Mouse (Mus musculus) midbrain, embryonic 14.5 days (tissue): ENCODE measurements around the gene Ube2d3. TPM values are rescaled to one million over a fixed set of nuclear protein-coding genes. Genes with fewer than 3 reads are reported as not detected.
"Not testable (repeated sequence)": the region's sequence is repeated elsewhere in the genome, so short reads cannot be mapped to it uniquely, and the experiment has no call there.

Experiments used
- ATAC-seq: fragments of 200-750 bp; cut with Nextera tagmentation; 2 replicates; pipeline ENCODE4 v1.8.0; 2017; ENCODE audit warnings: moderate number of reproducible peaks, moderate library complexity; ENCODE audit not compliant: low FRiP score, low TSS enrichment
- DNase-seq: peaks from one replicate; pipeline ENCODE4 v3.0.0-alpha.2; 2015
- H3K27ac ChIP-seq: fragments of 300-500 bp; sonication (generic); replicated peaks from 2 replicates; pipeline ENCODE4 v1.5.1; 2014; ENCODE audit warnings: mild to moderate bottlenecking, low read depth, low read length, moderate library complexity
- H3K27me3 ChIP-seq: fragments of 300-500 bp; sonication (generic); 2 replicates; pipeline ENCODE4 v1.6.1; 2014; ENCODE audit warnings: low read length, control low read depth, mixed read lengths; ENCODE audit not compliant: control insufficient read depth, insufficient read depth
- H3K36me3 ChIP-seq: fragments of 300-500 bp; sonication (generic); 2 replicates; pipeline ENCODE4 v1.6.1; 2014; ENCODE audit warnings: low read length, control low read depth; ENCODE audit not compliant: control insufficient read depth, insufficient read depth
- H3K4me1 ChIP-seq: fragments of 300-500 bp; sonication (generic); 2 replicates; pipeline ENCODE4 v1.6.1; 2014; ENCODE audit warnings: mild to moderate bottlenecking, antibody characterized with exemption, low read length, control low read depth; ENCODE audit not compliant: control insufficient read depth, insufficient read depth
- H3K4me2 ChIP-seq: fragments of 300-500 bp; sonication (generic); 2 replicates; pipeline ENCODE4 v1.6.1; 2014; ENCODE audit warnings: mild to moderate bottlenecking, low read length, moderate library complexity
- H3K4me3 ChIP-seq: fragments of 300-500 bp; sonication (generic); replicated peaks from 2 replicates; pipeline ENCODE4 v1.5.1; 2014; ENCODE audit warnings: low read depth, low read length
- H3K9ac ChIP-seq: fragments of 300-500 bp; sonication (generic); replicated peaks from 2 replicates; pipeline ENCODE4 v1.6.1; 2014; ENCODE audit warnings: mild to moderate bottlenecking, low read length, moderate library complexity
- H3K9me3 ChIP-seq: fragments of 300-500 bp; sonication (generic); 2 replicates; pipeline ENCODE4 v1.6.1; 2016; ENCODE audit warnings: low read length, control low read depth, mixed read lengths; ENCODE audit not compliant: control insufficient read depth
- WGBS: fragments of 180-500 bp; shearing (Covaris S2); extraction: QIAGEN DNeasy Blood & Tissue Kit; methylation state at CpG from one replicate; pipeline ENCODE4 v1.1.7; 2014; 5-methylcytosine and 5-hydroxymethylcytosine counted together
- polyA plus RNA-seq: library from polyadenylated mRNA; unstranded; fragments of >200 nt; fragmentation: Nextera tagmentation; extraction: Ambion mirVana; gene quantifications from 2 replicates; pipeline ENCODE4 v1.2.1, GENCODE M21; 2014

Gene Ube2d3
- polyA plus RNA-seq, 1 experiment from 2014 or later, result 443 TPM

DNA sequence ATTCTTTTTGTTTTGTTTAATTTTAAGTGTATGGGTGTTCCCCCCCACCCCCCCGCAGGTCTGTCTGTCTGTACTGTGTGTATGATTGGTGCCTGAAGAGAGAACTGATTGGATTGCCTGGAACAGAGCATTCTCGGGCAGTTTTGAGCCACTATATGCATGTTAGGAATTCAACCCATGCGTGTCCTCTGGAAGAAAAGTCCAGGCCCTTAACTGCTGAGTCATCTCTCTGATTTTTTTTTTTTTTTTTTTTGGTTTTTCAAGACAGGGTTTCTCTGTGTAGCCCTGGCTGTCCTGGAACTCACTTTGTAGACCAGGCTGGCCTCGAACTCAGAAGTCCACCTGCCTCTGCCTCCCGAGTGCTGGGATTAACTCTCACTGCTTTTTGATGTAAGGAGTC lies 41.1 kb downstream of the Ube2d3 start:
- H3K27ac ChIP-seq, H3K4me1 ChIP-seq, H3K4me3 ChIP-seq, DNase-seq, H3K4me2 ChIP-seq, H3K9ac ChIP-seq, H3K36me3 ChIP-seq, H3K9me3 ChIP-seq, ATAC-seq, H3K27me3 ChIP-seq: not testable (repeated sequence)
- WGBS, result 84% methylated on average over 5 of the region's 5 CpGs

DNA sequence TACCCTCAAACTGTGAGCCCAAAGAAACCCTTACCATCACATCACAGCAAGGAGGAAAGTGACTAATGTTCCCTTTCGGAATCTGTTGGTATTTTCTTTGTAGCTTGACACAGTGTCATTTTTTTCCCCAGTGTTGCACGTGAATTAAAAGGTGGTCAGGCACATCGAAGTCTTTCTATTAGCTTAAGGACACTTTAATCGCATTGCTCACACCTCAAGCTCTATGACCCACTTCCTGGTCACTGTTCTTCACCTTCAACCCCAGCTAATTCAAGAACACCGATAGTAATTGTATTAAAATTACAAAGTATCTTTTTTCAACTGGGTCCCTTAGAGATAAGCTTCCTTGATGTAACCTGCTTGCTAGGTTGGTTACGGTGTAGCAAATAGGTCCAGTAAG lies 42.8 kb downstream of the Ube2d3 start:
- Histone ChIP-seq H3K4me2 (no peak overlapping the region), H3K27me3 (no peaks in the 10 kb centered on the region), H3K4me1 (no peaks in the 10 kb centered on the region), H3K36me3 (no peaks in the 10 kb centered on the region), H3K4me3 (no peak overlapping the region), H3K9me3 (no peaks in the 10 kb centered on the region), H3K9ac (no peak overlapping the region), H3K27ac (no peak overlapping the region)
- DNase-seq, result no peak
- no peak for ATAC-seq
- 89% methylated on average over 6 of the region's 6 CpGs for WGBS

DNA sequence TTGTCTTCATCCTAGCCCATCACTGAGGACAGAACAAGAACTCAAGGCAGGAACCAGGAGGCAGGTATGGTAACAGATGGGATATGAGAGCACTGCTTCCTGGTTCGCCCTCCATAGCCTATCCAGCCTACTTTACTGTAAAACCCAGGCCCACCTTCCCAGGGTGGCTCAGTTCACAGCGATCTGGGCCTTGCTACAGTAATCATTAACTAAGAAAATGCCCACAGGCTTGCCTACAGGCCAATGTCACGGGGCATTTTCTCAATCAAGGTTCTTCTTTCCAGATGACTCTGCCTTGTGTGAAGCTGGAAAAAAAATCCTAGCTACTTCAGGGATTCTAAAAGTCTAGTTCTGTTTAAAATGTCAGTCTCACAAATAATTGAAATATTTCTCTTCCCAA lies 43.7 kb downstream of the Ube2d3 start:
- no peak for DNase-seq
- no peaks in the 10 kb centered on the region for H3K36me3 ChIP-seq
- no peaks in the 10 kb centered on the region for H3K9me3 ChIP-seq
- H3K27me3 ChIP-seq, result no peaks in the 10 kb centered on the region
- no peak overlapping the region for H3K4me3 ChIP-seq
- no peak overlapping the region for H3K4me2 ChIP-seq
- no peak overlapping the region for H3K27ac ChIP-seq
- 80% methylated on average over 3 of the region's 3 CpGs for WGBS
- no peak overlapping the region for H3K9ac ChIP-seq
- no peak for ATAC-seq
- no peaks in the 10 kb centered on the region for H3K4me1 ChIP-seq

- H3K9me3 ChIP-seq, H3K9ac ChIP-seq, H3K4me1 ChIP-seq, H3K36me3 ChIP-seq, H3K27me3 ChIP-seq, DNase-seq, ATAC-seq, H3K27ac ChIP-seq: not testable (repeated sequence)
- Histone ChIP-seq H3K4me3 (peak overlapping the region; percentile 66), H3K4me2 (peak overlapping the region; percentile 97)
- 92% methylated on average over 15 of the region's 15 CpGs for WGBS
Observed at GRCm38 (mm10) chr3:135484650-135485049, 46.7 kb downstream of the Ube2d3 start.

DNA sequence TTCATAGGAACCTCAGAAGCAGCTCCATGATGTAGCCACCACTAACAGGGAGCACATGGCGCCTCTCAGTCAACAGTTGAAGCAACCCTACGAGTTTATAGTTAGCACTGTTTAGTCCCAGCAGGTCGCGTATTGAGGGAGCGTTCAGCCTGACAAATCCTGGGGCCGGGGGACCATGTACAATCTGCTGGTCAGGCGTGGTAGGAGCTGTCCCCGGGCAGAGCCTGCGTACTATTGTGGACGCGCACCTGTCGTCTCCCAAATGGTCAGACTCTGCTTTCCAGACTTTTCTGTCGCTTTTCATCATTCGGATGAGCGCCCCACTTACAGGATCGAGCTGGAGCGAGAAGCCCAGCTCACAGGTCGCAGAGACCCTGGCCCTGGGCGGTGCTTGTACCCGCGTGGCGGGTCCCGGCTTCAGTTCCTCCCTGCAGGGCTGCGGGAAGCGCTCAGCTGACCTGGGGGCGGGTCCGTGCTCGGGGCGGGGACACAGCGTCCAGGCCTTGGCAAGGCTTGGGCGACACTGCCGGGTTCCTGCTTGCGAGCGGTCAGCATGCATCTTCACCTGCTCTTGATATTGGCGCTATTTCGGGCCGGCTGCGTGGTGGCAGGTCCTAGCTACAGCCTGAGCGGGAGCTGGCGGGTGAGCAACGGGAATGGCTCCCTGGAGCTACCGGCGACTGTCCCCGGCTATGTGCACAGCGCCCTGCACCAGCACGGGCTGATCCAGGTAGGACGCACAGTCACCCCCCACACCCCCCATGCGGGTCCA lies 47.4 kb downstream of the Ube2d3 start, which contains the start of gene Manba:
Gene Manba, plus strand, starts transcription at position 484 of the 772 bp plus-strand sequence.
- Histone ChIP-seq H3K4me2 (peak within 1 kb of the TSS; percentile 97), H3K9me3 (no peaks in the 10 kb centered on the region), H3K27me3 (no peaks in the 10 kb centered on the region), H3K4me3 (peak within 1 kb of the TSS; percentile 66), H3K9ac (peak within 1 kb of the TSS; percentile 66), H3K36me3 (no peaks in the 10 kb centered on the region), H3K27ac (peak within 1 kb of the TSS; percentile 20; the same call in 1 of the 2 replicates), H3K4me1 (no peaks in the 10 kb centered on the region)
- DNase-seq, result peak; percentile 76
- 2% methylated on average over 48 of the region's 48 CpGs for WGBS
- ATAC-seq, result peak; percentile 90

DNA sequence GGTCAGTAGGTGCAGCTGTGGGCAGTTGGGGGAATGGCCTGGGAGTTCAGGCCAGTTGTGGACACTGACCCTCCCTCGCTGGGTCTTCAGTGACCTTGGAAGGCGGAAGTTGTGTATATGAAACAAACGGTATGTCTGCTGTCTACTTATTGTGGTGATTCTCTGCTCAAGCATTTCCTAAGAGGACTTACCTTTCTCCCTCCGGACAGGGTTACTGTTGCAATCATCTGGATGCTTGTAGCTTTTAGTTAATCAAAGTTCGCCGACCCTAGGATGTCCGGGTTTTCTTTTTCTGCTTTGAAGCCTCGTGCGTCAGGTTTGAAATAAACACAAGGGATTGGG lies 47.9 kb downstream of the Ube2d3 start:
- Histone ChIP-seq H3K9ac (peak overlapping the region; percentile 66), H3K4me1 (no peaks in the 10 kb centered on the region), H3K36me3 (no peaks in the 10 kb centered on the region), H3K9me3 (no peaks in the 10 kb centered on the region), H3K27ac (no peak overlapping the region), H3K4me2 (peak overlapping the region; percentile 97), H3K27me3 (no peaks in the 10 kb centered on the region), H3K4me3 (peak overlapping the region; percentile 66)
- ATAC-seq (no peak), DNase-seq (peak; percentile 24)
- WGBS, result 14% methylated on average over 9 of the region's 9 CpGs

- WGBS, result 72% methylated on average over 5 of the region's 5 CpGs
- Histone ChIP-seq H3K4me3 (no peak overlapping the region), H3K27me3 (no peaks in the 10 kb centered on the region), H3K9ac (no peak overlapping the region), H3K36me3 (no peaks in the 10 kb centered on the region), H3K4me1 (no peaks in the 10 kb centered on the region), H3K9me3 (no peaks in the 10 kb centered on the region), H3K4me2 (peak overlapping the region; percentile 97), H3K27ac (no peak overlapping the region)
- DNase-seq (no peak), ATAC-seq (no peak)
Observed at GRCm38 (mm10) chr3:135486351-135486750, 48.4 kb downstream of the Ube2d3 start.

DNA sequence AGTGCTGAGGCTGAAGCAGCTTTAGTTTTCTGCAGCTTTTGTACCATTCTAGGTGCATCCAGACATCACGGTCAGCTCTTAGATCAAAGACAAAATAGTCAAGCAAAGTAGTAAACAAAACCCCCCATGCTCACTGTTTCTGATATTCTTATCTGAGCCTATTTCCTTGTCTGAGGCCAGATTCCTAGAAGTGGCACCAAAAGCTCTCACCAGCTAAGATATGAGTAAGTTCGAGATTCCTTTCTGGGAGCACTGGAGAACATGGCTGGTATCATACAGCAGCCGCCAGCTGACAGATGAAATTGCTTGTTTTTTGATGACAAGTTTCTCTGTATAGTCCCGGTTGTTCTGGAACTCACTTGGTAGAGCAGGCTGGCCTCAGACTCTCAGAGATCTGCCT lies 49.9 kb downstream of the Ube2d3 start:
- ATAC-seq (no peak), DNase-seq (no peak)
- Histone ChIP-seq H3K27ac (no peak overlapping the region), H3K27me3 (no peaks in the 10 kb centered on the region), H3K9ac (no peak overlapping the region), H3K4me1 (no peaks in the 10 kb centered on the region), H3K4me2 (no peak overlapping the region), H3K4me3 (no peak overlapping the region), H3K36me3 (no peaks in the 10 kb centered on the region), H3K9me3 (no peaks in the 10 kb centered on the region)
- 89% methylated on average over 4 of the region's 4 CpGs for WGBS

- DNase-seq (no peak), ATAC-seq (no peak)
- Histone ChIP-seq H3K4me1 (no peaks in the 10 kb centered on the region), H3K27ac (no peak overlapping the region), H3K9me3 (no peaks in the 10 kb centered on the region), H3K4me3 (no peak overlapping the region), H3K36me3 (no peaks in the 10 kb centered on the region), H3K9ac (no peak overlapping the region), H3K4me2 (no peak overlapping the region), H3K27me3 (no peaks in the 10 kb centered on the region)
- WGBS, result 91% methylated on average over 5 of the region's 5 CpGs
Observed at GRCm38 (mm10) chr3:135489865-135490520, 52.0 kb downstream of the Ube2d3 start.
